Mouse (Mus musculus) retina, postnatal 7 days (tissue): ENCODE measurements around the gene Fgf12.
A peak's percentile ranks its signal among the peaks of the same experiment; 100 is the strongest.

Source experiments
- DNase-seq: peaks from one replicate; pipeline ENCODE4 v3.0.0-alpha.2; 2012; ENCODE audit warnings: low read depth, low spot score

Gene Fgf12

GRCm38 (mm10) chr16:28614412-28614811 lies 138.5 kb downstream of the Fgf12 start:
- DNase-seq: no peak

- peak; percentile 31 for DNase-seq
Observed at GRCm38 (mm10) chr16:28610940-28611339, 141.9 kb downstream of the Fgf12 start.

- no peak for DNase-seq
Observed at GRCm38 (mm10) chr16:28603155-28603554, 149.7 kb downstream of the Fgf12 start.

GRCm38 (mm10) chr16:28601723-28602122 lies 151.1 kb downstream of the Fgf12 start:
- DNase-seq: no peak

GRCm38 (mm10) chr16:28596112-28596511 lies 156.8 kb downstream of the Fgf12 start:
- DNase-seq: no peak

- peak; percentile 62 for DNase-seq
Observed at GRCm38 (mm10) chr16:28593075-28593915, 159.6 kb downstream of the Fgf12 start.

- DNase-seq: no peak
Observed at GRCm38 (mm10) chr16:28592466-28592865, 160.4 kb downstream of the Fgf12 start.

GRCm38 (mm10) chr16:28591583-28591982 lies 161.3 kb downstream of the Fgf12 start:
- DNase-seq: no peak

- DNase-seq: peak; percentile 3
Observed at GRCm38 (mm10) chr16:28572212-28572611, 180.7 kb downstream of the Fgf12 start.

GRCm38 (mm10) chr16:28564716-28565217 lies 188.1 kb downstream of the Fgf12 start:
- DNase-seq: peak; percentile 11

- peak; percentile 14 for DNase-seq
Observed at GRCm38 (mm10) chr16:28564075-28564715, 188.7 kb downstream of the Fgf12 start.

- DNase-seq: no peak
Observed at GRCm38 (mm10) chr16:28562847-28563246, 190.0 kb downstream of the Fgf12 start.

GRCm38 (mm10) chr16:28555219-28555618 lies 197.6 kb downstream of the Fgf12 start:
- no peak for DNase-seq

GRCm38 (mm10) chr16:28539423-28539822 lies 213.4 kb downstream of the Fgf12 start:
- DNase-seq: no peak

- DNase-seq: peak; percentile 64
Observed at GRCm38 (mm10) chr16:28517596-28518524, 235.0 kb downstream of the Fgf12 start.

- no peak for DNase-seq
Observed at GRCm38 (mm10) chr16:28512446-28512845, 240.4 kb downstream of the Fgf12 start.

GRCm38 (mm10) chr16:28511413-28511812 lies 241.5 kb downstream of the Fgf12 start:
- DNase-seq: no peak

- DNase-seq: no peak
Observed at GRCm38 (mm10) chr16:28497971-28498607, 254.8 kb downstream of the Fgf12 start.

GRCm38 (mm10) chr16:28491711-28492110 lies 261.2 kb downstream of the Fgf12 start:
- no peak for DNase-seq

- DNase-seq: peak; percentile 61
Observed at GRCm38 (mm10) chr16:28490515-28490914, 262.4 kb downstream of the Fgf12 start.

GRCm38 (mm10) chr16:28484920-28485319 lies 267.9 kb downstream of the Fgf12 start:
- DNase-seq: no peak
